ENCODE assay signal across 27 mouse cellular contexts in the genomic region with DNA sequence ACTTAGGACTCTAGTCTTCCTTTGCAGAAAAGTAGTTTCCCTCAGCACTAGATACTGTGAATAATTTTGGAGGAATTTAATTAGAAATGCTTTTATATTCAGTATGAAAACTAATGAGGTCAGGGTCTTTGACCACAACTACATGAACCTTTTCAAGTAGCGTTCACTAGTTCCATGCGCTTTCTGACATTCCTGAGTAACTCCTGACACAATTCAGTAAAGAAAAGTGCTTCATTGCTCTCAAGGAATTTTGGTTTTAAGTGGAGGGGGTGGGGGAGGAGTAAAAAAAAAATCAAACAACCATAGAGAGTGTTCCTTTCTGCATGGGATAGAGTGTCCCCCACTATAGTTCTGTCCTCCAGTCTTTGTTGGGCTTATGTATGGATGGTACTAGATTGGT. TPM values are rescaled to one million over a fixed set of nuclear protein-coding genes. Genes with fewer than 3 reads are reported as not detected.
A peak's percentile ranks its signal among the peaks of the same experiment; 100 is the strongest.
DNase-seq lines count a peak whose midpoint lies in the region; ATAC-seq and TF ChIP-seq lines count a peak whose summit lies in the region.
"Had no signal": no experiment of that assay in that cellular context is flagged by ENCODE, and none has a peak within 500 bp of the region (broad histone marks: within the 10 kb centered on the region; RNA-seq: fewer than 3 reads in every experiment).

No protein-coding gene starts in this region.

- H3K9me3 ChIP-seq in heart, embryonic 15.5 days (replicated peaks) = no peaks in the 10 kb centered on the region
- no peaks in the 10 kb centered on the region for H3K9me3 ChIP-seq in kidney, embryonic 15.5 days (replicated peaks)
- no peaks in the 10 kb centered on the region for H3K9me3 ChIP-seq in neural tube, embryonic 11.5 days (ENCODE audit: control insufficient read depth, low read length)
- H3K9me3 ChIP-seq: embryonic facial prominence, embryonic 10.5 days; embryonic facial prominence, embryonic 13.5 days; forebrain, embryonic 12.5 days; forebrain, embryonic 15.5 days; G1E; hindbrain, embryonic 12.5 days; hindbrain, embryonic 15.5 days had no signal

- peaks cover 57% of the 10 kb centered on the region for H3K4me1 ChIP-seq in heart, embryonic 15.5 days (replicated peaks)
- H3K4me1 ChIP-seq in kidney, embryonic 15.5 days = peaks cover 61% of the 10 kb centered on the region
- no peaks in the 10 kb centered on the region for H3K4me1 ChIP-seq in neural tube, embryonic 11.5 days (ENCODE audit: control insufficient read depth, insufficient read depth, low read length)

- CTCF ChIA-PET in Patski (lab: Charles Lee) = no interaction called here

- 79% methylated on average over 2 of the region's 2 CpGs for WGBS in heart, embryonic 15.5 days
- 44% methylated on average over 2 of the region's 2 CpGs for WGBS in kidney, embryonic 15.5 days
- WGBS in neural tube, embryonic 11.5 days = 84% methylated on average over 2 of the region's 2 CpGs

- H3K9ac ChIP-seq in heart, embryonic 15.5 days = no peak overlapping the region
- H3K9ac ChIP-seq in kidney, embryonic 15.5 days = no peak overlapping the region
- no peak overlapping the region for H3K9ac ChIP-seq in neural tube, embryonic 11.5 days (ENCODE audit: low read length)
- H3K9ac ChIP-seq: embryonic facial prominence, embryonic 13.5 days; forebrain, embryonic 12.5 days; forebrain, embryonic 15.5 days; hindbrain, embryonic 12.5 days; hindbrain, embryonic 15.5 days had no signal

- TF ChIP-seq CTCF in Patski (IDR thresholded peaks at IDR 0.05) = no peak

- in situ Hi-C loops in Patski (cut with MboI; ENCODE audit: low pct_unique_long_range_greater_than_20kb) = no loop called here

- POLR2A ChIA-PET in Patski (lab: Charles Lee) = interaction anchor here (0.6 to 1.1 kb wide), 2 partner anchors 23 to 134 kb away, joined by 3 read pairs; no protein-coding TSS in a partner anchor

- no peak overlapping the region for H3K4me2 ChIP-seq in heart, embryonic 15.5 days
- 0 out of 2 replicates have a peak overlapping the region, but pooled peaks have one; percentile 1 for H3K4me2 ChIP-seq in kidney, embryonic 15.5 days
- no peak overlapping the region for H3K4me2 ChIP-seq in neural tube, embryonic 11.5 days (ENCODE audit: low read depth)
- H3K4me2 ChIP-seq: embryonic facial prominence, embryonic 13.5 days; forebrain, embryonic 12.5 days; forebrain, embryonic 15.5 days; heart, embryonic 11.5 days; hindbrain, embryonic 12.5 days; hindbrain, embryonic 15.5 days had no signal

- no peaks in the 10 kb centered on the region for H3K36me3 ChIP-seq in heart, embryonic 15.5 days
- H3K36me3 ChIP-seq in kidney, embryonic 15.5 days = no peaks in the 10 kb centered on the region
- no peaks in the 10 kb centered on the region for H3K36me3 ChIP-seq in neural tube, embryonic 11.5 days (ENCODE audit: control insufficient read depth, insufficient read depth, low read length)
- H3K36me3 ChIP-seq: embryonic facial prominence, embryonic 10.5 days; embryonic facial prominence, embryonic 13.5 days; forebrain, embryonic 12.5 days; forebrain, embryonic 15.5 days; hindbrain, embryonic 12.5 days; hindbrain, embryonic 15.5 days had no signal

- DNase-seq in heart, adult 11 months = no peak
- DNase-seq in kidney, adult 18-20 months = no peak
- DNase-seq in neural tube, embryonic 11.5 days (ENCODE audit: low spot score) = peak; percentile 5
- DNase-seq in neural tube, embryonic 10.5 days (ENCODE audit: extremely low spot score, low spot score) = no peak
- DNase-seq in Patski (ENCODE audit: low read depth, low spot score) = no peak
- DNase-seq: adrenal gland, adult 8-10 months; adrenal gland, postnatal 25 days; B cell, adult 2 months; cerebellum, adult 11-12 months; cerebellum, adult 8-10 months; cerebellum, postnatal 10 days; embryo, embryonic 11 days; gastrocnemius, postnatal 10 days; gastrocnemius, postnatal 36 days had no signal

- H3K4me3 ChIP-seq in heart, embryonic 15.5 days = no peak overlapping the region
- H3K4me3 ChIP-seq in kidney, embryonic 15.5 days (replicated peaks) = no peak overlapping the region
- no peak overlapping the region for H3K4me3 ChIP-seq in neural tube, embryonic 11.5 days (ENCODE audit: low read depth, low read length)
- H3K4me3 ChIP-seq: embryonic facial prominence, embryonic 10.5 days; embryonic facial prominence, embryonic 13.5 days; erythroblast, embryonic 14.5 days; forebrain, embryonic 12.5 days; forebrain, embryonic 15.5 days; hindbrain, embryonic 12.5 days; hindbrain, embryonic 15.5 days had no signal

- no peak for ATAC-seq in heart, embryonic 15.5 days (replicated peaks; ENCODE audit: insufficient number of reproducible peaks, insufficient read depth, low FRiP score, low read depth)
- no peak for ATAC-seq in kidney, embryonic 15.5 days (replicated peaks; ENCODE audit: low FRiP score)
- ATAC-seq in neural tube, embryonic 11.5 days (ENCODE audit: insufficient read depth, low FRiP score, low TSS enrichment) = no peak
- ATAC-seq in Patski = peak; percentile 65
- ATAC-seq: activated CD4-positive, CD25-positive, alpha-beta regulatory T cell, adult 4 months; forebrain, embryonic 15.5 days had no signal

- no peaks in the 10 kb centered on the region for H3K27me3 ChIP-seq in heart, embryonic 15.5 days
- no peaks in the 10 kb centered on the region for H3K27me3 ChIP-seq in kidney, embryonic 15.5 days
- H3K27me3 ChIP-seq in neural tube, embryonic 11.5 days (ENCODE audit: control insufficient read depth, insufficient read depth, low read length) = no peaks in the 10 kb centered on the region
- no peaks in the 10 kb centered on the region for H3K27me3 ChIP-seq in Patski
- H3K27me3 ChIP-seq: CH12.LX; embryonic facial prominence, embryonic 13.5 days; forebrain, embryonic 12.5 days; forebrain, embryonic 15.5 days; hindbrain, embryonic 12.5 days; hindbrain, embryonic 15.5 days had no signal

- 0 out of 2 replicates have a peak overlapping the region, but pooled peaks have one; percentile 3 for H3K27ac ChIP-seq in heart, embryonic 15.5 days
- peak overlapping the region; percentile 69 for H3K27ac ChIP-seq in kidney, embryonic 15.5 days
- no peak overlapping the region for H3K27ac ChIP-seq in neural tube, embryonic 11.5 days (ENCODE audit: low read depth, low read length)
- H3K27ac ChIP-seq: embryonic facial prominence, embryonic 10.5 days; embryonic facial prominence, embryonic 13.5 days; forebrain, embryonic 12.5 days; forebrain, embryonic 15.5 days; hindbrain, embryonic 12.5 days; hindbrain, embryonic 15.5 days had no signal

RNA-seq across cellular contexts. Expression of gene Reep3, which starts 23.9 kb away (rescaled TPM):
- 30.6 and 31.5 TPM in 2 replicates for polyA plus RNA-seq in heart, embryonic 15.5 days (2015; fragmentation: Nextera tagmentation; extraction: Ambion mirVana)
- 47.0 and 49.1 TPM in 2 replicates for polyA plus RNA-seq in kidney, embryonic 15.5 days (2015; fragmentation: Nextera tagmentation; extraction: Ambion mirVana)
- polyA plus RNA-seq in neural tube, embryonic 11.5 days (2014; fragmentation: Nextera tagmentation; extraction: Ambion mirVana) = 40.6 and 42.1 TPM in 2 replicates
- polyA plus RNA-seq in Patski (2021) = 46.6 TPM

RNA-seq across cellular contexts. Expression of gene Jmjd1c, which starts 24.7 kb away (rescaled TPM):
- polyA plus RNA-seq in heart, embryonic 15.5 days (2015; fragmentation: Nextera tagmentation; extraction: Ambion mirVana) = 33.3 and 33.5 TPM in 2 replicates
- polyA plus RNA-seq in kidney, embryonic 15.5 days (2015; fragmentation: Nextera tagmentation; extraction: Ambion mirVana) = 38.0 and 42.6 TPM in 2 replicates
- polyA plus RNA-seq in neural tube, embryonic 11.5 days (2014; fragmentation: Nextera tagmentation; extraction: Ambion mirVana) = 47.6 and 52.2 TPM in 2 replicates
- polyA plus RNA-seq in Patski (2021) = 26.1 TPM
